Mouse (Mus musculus) heart, postnatal 14 days (tissue): Measurements from ENCODE around the gene Bud23. TPM values are rescaled to one million over a fixed set of nuclear protein-coding genes. Genes with fewer than 3 reads are reported as not detected.
"Not testable (repeated sequence)": the region's sequence is repeated elsewhere in the genome, so short reads cannot be mapped to it uniquely, and the experiment has no call there.

ENCODE experiments used
- DNase-seq, 2 experiments: peaks; one replicate each; pipeline ENCODE4 v3.0.0; 2021 to 2022
- intact Hi-C: fragments of 180-260 bp; cut with DNase I; formaldehyde crosslinking; loops from one replicate; pipeline ENCODE4 v1.15.1; 2025
- long read RNA-seq, 2 experiments: library from polyadenylated mRNA; stranded (forward); transcript quantifications; one replicate each; pipeline ENCODE4 v2.0.0; 2021
- total RNA-seq, 2 experiments: library from RNA; stranded (reverse); gene quantifications; 2 replicates each; pipeline ENCODE4 v1.2.3; 2021

Bud23 gene
- 10 to 100 TPM; 24.9 to 26.8 TPM for total RNA-seq
- long read RNA-seq, experiment 1, partial matches to known transcripts, result 34 of 37 reads
- long read RNA-seq, experiment 1, other reads (novel, unspliced or antisense), result 3 of 37 reads
- long read RNA-seq, experiment 2, partial matches to known transcripts, result 37 of 38 reads
- long read RNA-seq, experiment 2, other reads (novel, unspliced or antisense), result 0 of 38 reads

- intact Hi-C loops, result not testable (repeated sequence)
Measured at GRCm38 (mm10) chr5:135064909-135065446, at the start of gene Bud23. Bud23 (minus strand) TSS chr5:135064959.

GRCm38 (mm10) chr5:135113782-135114181 lies 49.0 kb upstream of the Bud23 start:
- intact Hi-C loops, result no loop called here
- DNase-seq, result no peak

More at GRCm38 (mm10) chr5:135064909-135065446, at the start of gene Bud23:
- not testable (repeated sequence) for DNase-seq

GRCm38 (mm10) chr5:135109976-135110375 lies 45.2 kb upstream of the Bud23 start:
- no peak for DNase-seq
- intact Hi-C loops, result loop anchor here (10.0 kb wide), 1 partner anchor 95 kb away; no protein-coding TSS in a partner anchor

- no peak for DNase-seq
- intact Hi-C loops, result loop anchor here (10.0 kb wide), 1 partner anchor 95 kb away; no protein-coding TSS in a partner anchor
Measured at GRCm38 (mm10) chr5:135109426-135109825, 44.7 kb upstream of the Bud23 start.

GRCm38 (mm10) chr5:135109017-135109416 lies 44.3 kb upstream of the Bud23 start:
- intact Hi-C loops, result loop anchor here (10.0 kb wide), 1 partner anchor 94 kb away; no protein-coding TSS in a partner anchor
- DNase-seq, result no peak

GRCm38 (mm10) chr5:135107521-135108501 lies 43.1 kb upstream of the Bud23 start:
- intact Hi-C loops, result loop anchor here (10.0 kb wide), 1 partner anchor 93 kb away; no protein-coding TSS in a partner anchor
- peak; percentile 76 to 77 for DNase-seq

GRCm38 (mm10) chr5:135106758-135107256 lies 42.0 kb upstream of the Bud23 start:
- intact Hi-C loops, result loop anchor here (10.0 kb wide), 1 partner anchor 92 kb away; no protein-coding TSS in a partner anchor
- DNase-seq, result peak; percentile 77 to 85

GRCm38 (mm10) chr5:135103999-135104660 lies 39.4 kb upstream of the Bud23 start:
- DNase-seq, result peak in 1 of 2 experiments; percentile 22
- intact Hi-C loops, result loop anchor here (10.0 kb wide), 1 partner anchor 89 kb away; no protein-coding TSS in a partner anchor

GRCm38 (mm10) chr5:135100981-135101380 lies 36.2 kb upstream of the Bud23 start:
- intact Hi-C loops, result loop anchor here (10.0 kb wide), 1 partner anchor 86 kb away; no protein-coding TSS in a partner anchor
- no peak for DNase-seq

GRCm38 (mm10) chr5:135089653-135090052 lies 24.9 kb upstream of the Bud23 start, which contains the start of gene Mlxipl:
Mlxipl (plus strand) TSS chr5:135089890.
- intact Hi-C loops, result no loop called here
- DNase-seq, result no peak

- no peak for DNase-seq
- intact Hi-C loops, result no loop called here
Measured at GRCm38 (mm10) chr5:135086871-135087270, 22.1 kb upstream of the Bud23 start.

GRCm38 (mm10) chr5:135080539-135080938 lies 15.8 kb upstream of the Bud23 start:
- DNase-seq, result no peak
- intact Hi-C loops, result no loop called here

- DNase-seq, result no peak
- intact Hi-C loops, result no loop called here
Measured at GRCm38 (mm10) chr5:135079578-135079977, 14.8 kb upstream of the Bud23 start.

GRCm38 (mm10) chr5:135078482-135078810 lies 13.7 kb upstream of the Bud23 start:
- intact Hi-C loops, result no loop called here
- DNase-seq, result peak in 1 of 2 experiments; percentile 17

- intact Hi-C loops, result no loop called here
- DNase-seq, result peak; percentile 98 to 99
Measured at GRCm38 (mm10) chr5:135077564-135078481, 13.1 kb upstream of the Bud23 start, which contains the start of gene Vps37d. Vps37d (minus strand) TSS chr5:135078266.

GRCm38 (mm10) chr5:135076931-135077505 lies 12.3 kb upstream of the Bud23 start:
- peak; percentile 25 to 31 for DNase-seq
- intact Hi-C loops, result no loop called here

- DNase-seq, result no peak
- intact Hi-C loops, result no loop called here
Measured at GRCm38 (mm10) chr5:135076368-135076767, 11.6 kb upstream of the Bud23 start.

- no peak for DNase-seq
- intact Hi-C loops, result no loop called here
Measured at GRCm38 (mm10) chr5:135075655-135076054, 10.9 kb upstream of the Bud23 start.
